Mouse (Mus musculus) cortical plate, adult 2 months (tissue): ENCODE data around the gene Slc7a6os.

ENCODE experiments used
- CTCF ChIP-seq: fragments of 200-500 bp; IDR thresholded peaks from 2 replicates; pipeline ENCODE4 v1.5.1; 2011; ENCODE audit warnings: mild to moderate bottlenecking, control low read depth, low read length; ENCODE audit not compliant: insufficient read depth; ENCODE audit errors: extremely low read depth
- POLR2A ChIP-seq: fragments of 200-500 bp; IDR thresholded peaks from 2 replicates; pipeline ENCODE4 v1.6.1; 2011; ENCODE audit warnings: mild to moderate bottlenecking, low read length, control low read depth; ENCODE audit not compliant: insufficient read depth; ENCODE audit errors: extremely low read depth

DNA sequence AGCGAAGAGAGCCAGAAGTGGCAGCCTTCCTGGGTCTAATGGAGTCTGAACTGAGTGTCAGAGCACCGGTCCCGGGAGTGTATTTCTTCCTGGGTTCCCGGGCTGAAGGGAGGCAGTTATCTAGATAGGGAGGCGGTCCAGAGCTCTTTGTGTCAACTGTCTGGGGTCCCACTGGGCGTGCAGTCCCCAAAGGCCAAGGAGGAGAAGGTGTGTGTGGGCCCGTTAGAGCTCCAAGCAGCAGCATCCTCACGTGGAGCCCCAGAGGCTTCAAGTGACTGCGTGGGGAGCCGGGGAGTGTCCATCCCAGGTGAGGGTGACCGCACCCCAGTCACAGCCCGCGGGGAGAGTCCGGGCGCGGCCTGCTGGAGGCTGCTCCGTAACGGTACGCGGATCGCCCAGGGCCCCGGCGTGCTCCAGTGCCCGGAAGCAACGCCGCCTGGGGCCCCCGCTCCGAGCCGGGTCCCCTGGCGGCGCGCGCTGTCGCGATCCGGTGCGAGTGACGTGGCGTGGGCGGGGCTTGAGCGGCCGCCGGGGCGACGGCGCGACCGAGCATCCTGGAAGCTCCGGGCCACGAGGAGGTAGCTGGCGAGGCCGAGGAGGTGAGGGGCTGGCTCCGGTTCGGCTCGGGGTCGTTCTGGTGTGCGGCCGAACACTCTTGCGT, 42.2 kb downstream of the Slc7a6os start, which contains the start of gene Slc7a6:
- TF ChIP-seq POLR2A: peak; percentile 66
- TF ChIP-seq CTCF: no peak
